Mouse (Mus musculus) cerebellum, postnatal 14 days (tissue): Measurements from ENCODE around the gene Slc17a1.

ENCODE experiments used
- DNase-seq, 2 experiments: peaks; one replicate each; pipeline ENCODE4 v3.0.0; 2021; ENCODE audit warnings: mixed read lengths in 2 of 2

Gene Slc17a1

DNA sequence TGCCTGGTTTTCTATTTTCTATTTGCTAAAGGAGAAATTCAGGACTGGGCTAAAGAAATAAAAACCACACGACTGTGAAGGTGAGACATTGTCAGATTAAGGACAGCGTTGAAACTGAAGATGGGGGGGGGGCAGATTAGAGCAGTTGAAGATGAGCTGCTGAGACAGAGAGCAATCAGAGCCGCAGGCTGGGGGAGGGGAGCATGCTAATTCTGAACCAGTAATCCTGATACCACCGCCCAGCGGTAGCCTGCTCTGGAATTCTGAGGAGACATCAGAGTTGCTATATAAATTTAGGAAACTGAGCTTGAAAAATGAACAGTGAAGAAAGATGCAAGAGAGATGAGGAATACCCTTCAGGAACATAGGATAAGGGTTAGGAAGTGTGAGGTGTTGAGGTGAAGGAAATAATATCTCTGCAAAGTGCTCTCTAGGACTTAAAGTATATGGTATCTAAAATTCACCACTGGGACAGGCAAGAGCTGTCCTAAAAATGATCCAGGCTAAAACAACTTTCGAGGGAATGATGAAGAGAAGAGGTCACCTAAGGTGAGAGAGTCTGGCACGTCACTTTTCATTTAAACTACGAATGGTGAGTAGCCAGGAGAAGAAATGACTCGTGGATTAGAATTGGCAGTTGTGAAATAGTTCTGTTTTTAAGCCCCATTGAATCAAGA, 25.2 kb downstream of the Slc17a1 start:
- DNase-seq = peak; percentile 1 to 11

DNA sequence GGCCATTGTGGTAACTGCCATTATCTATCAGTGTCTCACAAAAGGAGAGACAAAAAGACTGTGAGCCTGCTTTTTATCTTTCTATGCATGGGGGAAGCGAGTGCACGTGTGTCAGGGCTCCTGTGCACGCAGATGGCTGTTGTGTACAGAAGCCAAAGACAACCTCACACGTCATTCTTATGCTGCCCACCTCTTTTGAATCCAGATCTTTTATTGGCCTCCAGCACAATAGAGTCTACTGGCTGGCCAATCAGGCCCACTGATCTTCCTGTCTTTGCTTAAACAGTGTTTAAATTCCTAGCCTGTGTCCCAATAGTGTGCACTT, 25.7 kb downstream of the Slc17a1 start:
- peak in 1 of 2 experiments; percentile 2 for DNase-seq

DNA sequence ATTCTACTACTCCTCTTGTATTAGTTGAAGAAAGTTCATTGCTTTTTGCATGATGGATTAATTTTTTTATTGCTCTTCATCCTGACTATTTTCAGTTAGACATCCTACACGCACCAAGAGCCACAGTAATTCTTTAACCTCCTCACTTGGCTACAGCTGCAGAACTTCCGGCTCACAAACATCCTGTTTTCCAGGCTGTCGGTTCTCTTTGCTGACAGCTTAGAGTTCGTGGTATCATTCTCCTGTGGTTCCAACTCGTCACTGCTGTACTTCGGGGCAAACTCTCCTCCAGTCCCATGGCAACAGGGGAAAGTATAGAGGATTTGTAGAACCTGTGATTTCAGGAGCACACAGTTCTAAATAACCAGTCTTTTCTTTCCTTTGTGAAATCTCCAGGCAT, 30.7 kb downstream of the Slc17a1 start:
- DNase-seq = no peak

DNA sequence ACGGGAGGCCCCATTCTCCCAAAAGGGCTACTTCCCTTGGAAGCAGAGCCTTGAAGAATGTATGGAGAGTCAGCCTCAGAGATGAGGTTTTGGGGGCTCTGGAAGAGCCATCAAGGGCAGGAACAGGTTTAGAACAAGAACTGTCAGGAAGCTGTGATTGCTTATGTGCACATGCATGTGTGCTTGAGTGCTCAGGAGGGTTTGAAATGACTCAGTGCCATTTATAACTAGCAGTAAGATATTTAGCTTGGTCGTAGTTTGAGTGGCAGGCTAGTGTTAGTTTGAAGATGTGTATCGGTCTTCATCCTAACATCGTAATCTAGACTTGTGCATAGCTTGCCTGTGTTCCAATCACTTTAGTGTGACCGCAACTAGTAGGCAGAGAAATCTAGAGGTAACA, 39.4 kb downstream of the Slc17a1 start:
- DNase-seq = no peak

DNA sequence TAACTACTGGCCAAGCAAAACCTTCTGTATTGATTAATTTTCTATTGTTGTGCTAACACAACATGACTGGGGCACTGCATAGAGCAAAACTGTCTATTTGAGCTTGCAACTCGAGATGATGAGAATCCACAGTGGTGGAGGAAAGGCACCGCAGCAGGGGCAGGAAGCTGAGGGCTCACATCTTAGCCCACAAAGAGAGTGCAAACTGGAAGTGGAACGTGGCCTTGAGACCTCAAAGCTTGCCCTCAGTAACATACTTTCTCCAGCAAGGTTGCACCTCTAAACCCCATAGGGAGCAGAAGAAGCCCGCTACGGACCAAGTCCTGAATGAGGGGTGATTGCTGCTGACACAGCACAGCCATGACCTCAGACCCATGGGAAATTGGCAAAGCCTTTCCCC, 42.6 kb downstream of the Slc17a1 start:
- no peak for DNase-seq

DNA sequence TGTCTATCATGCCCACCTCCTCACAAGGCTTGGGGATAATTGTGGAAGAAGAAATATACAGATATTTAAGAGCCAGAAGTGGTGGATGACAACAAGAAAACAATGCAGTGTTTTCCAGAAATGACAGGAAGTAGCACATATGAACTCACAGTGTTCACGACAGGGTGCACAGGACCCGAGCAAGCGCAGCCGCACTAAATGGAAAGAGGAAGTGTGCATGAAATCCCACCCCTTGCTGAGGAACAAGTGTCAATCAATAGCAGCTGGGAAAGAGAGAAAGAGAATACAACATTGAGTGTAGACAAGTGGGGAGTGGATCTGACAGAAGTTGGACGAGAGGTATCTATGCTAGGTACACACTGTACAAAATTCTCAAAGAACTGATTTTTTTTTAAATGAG, 43.8 kb downstream of the Slc17a1 start:
- DNase-seq = no peak

DNA sequence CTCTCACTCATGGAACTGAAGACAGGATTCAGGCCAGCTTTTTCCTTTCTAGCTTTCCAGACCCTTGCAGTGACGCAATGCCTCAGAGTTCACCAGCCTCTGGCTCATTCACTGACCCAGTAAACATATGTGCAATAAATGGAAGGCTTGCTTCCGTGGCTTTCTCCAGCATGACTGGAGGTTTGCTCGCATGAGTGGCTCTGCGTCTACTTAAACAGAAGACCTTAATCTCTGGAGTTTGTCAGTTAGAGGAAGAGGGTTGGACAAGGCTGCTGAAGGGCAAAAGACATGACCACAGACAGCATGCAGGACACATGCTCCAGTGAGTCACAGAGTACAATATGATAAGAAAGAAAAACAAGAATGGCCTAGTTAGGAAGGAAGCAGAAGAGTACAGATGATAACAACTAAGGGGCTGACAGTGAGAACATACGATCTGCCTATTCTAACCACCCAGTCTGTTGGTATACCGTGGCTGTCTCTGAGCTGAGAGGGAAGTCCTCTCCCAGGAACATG, 46.3 kb downstream of the Slc17a1 start:
- DNase-seq = no peak

DNA sequence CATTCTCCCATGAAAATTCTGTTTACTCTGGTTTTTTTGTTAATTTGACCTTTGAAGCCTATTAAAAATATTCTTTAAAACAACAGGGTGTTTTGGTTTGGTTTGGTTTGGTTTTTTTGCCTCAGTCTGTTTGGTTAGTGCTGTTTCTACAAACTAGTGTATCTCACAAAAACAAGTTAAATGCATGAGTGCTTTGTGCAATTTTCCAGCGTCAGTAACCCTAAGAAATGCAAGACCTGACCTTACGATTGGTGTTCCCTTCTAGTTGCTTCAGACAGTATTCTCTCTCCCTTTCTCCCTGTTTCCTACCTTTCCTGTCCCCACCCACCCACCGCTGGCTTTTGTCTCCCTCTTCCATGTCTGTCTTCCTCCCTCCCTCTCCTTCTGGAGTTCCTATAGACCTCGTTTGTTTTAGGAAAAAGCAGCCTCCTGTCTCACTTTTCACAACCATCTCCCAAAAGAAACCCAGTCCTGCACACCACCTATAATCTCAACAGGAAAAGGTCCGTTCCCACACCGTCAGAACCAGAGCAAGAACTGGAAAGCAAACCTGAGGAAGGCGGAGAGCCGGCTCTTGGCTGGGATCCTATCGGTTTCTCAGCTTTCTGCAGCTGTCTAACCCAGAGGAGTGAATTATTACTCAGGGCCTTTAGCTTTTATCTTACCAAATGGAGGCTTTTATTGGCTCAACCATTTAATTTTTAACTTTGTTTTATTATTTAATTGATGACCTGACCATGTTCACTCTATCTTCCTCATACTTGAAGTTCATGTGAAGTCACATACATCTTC, 47.0 kb downstream of the Slc17a1 start, which contains the start of gene Slc17a4:
Gene Slc17a4 (minus strand): TSS at position 634 of the 792 bp plus-strand sequence.
- no peak for DNase-seq

DNA sequence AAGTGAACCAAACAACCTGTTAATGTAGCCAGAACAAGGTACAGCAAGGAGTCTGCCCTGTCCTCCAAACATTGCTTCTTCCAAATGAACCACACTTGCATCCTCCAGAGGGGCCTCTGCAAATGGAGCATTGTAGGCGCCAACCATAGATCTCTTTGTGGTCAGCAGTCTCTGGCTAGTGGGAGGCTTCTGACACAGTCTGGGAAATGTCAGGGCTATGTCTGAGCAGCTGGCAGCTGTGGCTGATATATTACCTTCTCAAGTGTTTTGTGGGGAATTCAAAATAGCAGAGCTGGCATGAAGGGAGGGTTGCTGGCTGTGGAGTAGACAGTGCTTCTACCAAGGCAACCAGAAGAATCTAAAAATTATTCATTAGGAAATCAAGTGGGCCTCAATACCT, 48.6 kb downstream of the Slc17a1 start:
- DNase-seq = no peak

DNA sequence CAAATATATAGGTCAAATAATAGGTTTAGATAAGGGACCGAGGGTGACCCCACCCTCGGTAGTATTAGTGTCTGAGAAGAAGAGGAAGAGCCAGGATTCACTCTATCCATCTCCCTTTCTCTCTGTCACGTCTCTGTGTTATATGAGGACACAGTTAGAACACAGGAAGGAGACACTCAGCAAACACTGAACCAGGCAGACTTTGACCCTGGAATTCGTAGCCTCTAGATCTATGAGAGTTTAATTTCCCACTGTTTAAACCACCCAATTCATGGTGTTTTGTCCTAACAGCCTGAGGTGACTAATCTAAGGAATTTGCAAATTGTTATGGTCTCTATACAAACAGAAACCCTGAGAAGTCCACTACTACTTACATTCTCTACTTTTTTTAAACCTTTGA, 50.1 kb downstream of the Slc17a1 start:
- DNase-seq = no peak

DNA sequence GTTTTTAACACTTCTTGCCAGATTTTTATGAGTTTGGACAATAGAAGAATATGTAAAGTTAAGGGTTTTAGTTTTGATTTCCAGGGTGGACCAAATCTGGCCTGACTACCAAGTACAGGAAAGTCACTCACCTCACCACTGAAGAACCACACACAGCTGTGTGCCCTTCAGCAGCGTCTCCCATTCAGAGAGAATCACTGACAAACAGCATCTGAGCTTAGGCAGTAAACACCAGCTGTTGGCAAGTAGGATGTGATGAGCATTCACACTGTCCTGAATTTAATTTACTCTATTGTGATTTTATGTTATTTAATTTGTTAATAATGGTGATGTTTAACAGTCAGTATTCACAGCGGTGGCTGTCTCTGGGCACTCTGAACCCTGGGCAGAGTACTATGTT, 58.2 kb downstream of the Slc17a1 start:
- no peak for DNase-seq

DNA sequence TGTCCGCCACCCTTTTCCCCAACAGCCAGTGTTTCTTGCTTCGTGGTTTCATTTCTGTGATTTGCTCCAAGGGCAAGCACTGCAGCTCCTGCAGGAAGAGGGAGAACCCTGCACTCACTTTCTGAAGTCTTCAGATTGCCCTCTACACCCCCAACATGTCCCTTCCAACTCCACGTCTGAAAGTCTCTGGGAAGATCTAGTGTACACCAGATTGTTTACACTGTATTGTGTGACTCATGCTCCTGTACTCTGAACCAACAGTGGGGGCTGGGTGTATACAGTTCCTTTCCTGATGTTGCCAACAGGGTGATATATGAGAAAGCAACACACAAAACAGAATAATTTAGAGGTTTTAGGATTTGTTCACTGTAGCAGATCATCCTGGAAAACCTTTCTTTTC, 61.1 kb downstream of the Slc17a1 start:
- no peak for DNase-seq

DNA sequence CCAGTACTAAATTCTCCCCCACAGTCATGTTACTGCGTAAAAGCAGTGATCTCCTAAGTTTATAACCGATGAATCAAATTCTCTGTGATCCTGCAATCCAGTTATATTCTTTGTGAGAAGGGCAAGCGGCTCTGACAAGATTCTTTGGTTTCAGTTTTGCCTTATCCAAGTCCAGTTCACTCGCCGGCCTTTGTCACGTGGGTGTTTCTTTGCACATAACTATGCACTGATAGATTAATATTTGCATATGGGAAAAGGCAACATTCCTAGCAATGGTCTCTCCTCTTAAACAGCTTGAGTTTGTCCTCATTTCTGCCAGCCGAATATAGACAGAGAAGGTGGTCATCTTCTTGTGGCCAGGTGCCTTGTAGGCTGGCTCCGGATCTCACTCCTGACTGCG, 62.9 kb downstream of the Slc17a1 start:
- no peak for DNase-seq

DNA sequence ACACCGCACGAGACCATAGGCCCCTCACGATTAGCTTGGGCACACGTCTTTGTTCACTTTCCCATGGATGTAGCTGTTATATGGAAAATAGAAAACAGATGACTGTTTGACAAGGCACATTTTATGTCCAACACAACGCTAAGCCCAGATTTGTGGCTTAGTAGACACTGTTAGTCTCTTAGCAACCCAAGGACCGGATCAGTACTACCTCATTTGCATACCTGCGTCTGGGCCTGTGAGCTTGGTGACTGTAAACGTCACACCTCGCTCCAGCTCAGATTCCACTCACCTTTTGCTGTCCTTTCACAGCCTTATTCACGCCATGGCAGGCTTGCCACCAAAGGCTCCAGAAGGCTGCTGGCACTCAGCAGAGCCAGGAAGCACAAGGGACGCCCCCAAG, 63.4 kb downstream of the Slc17a1 start:
- no peak for DNase-seq

DNA sequence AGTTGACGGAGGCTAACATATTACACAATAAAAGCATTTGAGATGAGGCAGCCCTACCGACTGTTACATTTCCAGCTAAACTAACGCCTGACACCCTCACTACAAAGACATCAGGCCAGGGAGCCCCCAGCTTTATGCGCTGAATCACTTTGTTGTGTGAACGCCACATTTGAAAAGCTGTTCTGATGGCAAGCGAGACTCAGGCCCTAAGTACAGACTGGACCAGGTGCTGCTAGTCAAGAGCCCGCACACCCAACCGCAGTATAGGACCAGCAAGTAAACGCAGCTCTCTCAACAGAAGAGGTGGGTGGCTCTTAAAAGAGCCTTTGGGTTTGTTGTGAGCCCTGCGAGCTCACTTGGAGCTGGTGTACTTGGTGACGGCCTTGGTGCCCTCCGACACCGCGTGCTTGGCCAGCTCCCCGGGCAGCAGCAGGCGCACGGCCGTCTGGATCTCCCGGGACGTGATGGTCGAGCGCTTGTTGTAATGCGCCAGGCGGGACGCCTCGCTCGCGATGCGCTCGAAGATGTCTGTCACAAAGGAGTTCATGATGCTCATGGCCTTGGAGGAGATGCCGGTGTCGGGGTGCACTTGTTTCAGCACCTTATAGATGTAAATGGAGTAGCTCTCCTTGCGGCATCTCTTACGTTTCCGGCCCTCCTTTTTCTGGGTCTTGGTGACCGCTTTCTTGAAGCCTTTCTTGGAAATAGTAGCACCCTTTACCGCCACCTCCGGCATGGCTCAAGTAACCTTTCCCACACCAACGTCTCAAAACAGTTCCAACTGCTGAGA, 66.1 kb downstream of the Slc17a1 start, which contains the start of gene Hist1h2ba:
Gene Hist1h2ba (minus strand): TSS at position 736 of the 790 bp plus-strand sequence.
- no peak for DNase-seq

DNA sequence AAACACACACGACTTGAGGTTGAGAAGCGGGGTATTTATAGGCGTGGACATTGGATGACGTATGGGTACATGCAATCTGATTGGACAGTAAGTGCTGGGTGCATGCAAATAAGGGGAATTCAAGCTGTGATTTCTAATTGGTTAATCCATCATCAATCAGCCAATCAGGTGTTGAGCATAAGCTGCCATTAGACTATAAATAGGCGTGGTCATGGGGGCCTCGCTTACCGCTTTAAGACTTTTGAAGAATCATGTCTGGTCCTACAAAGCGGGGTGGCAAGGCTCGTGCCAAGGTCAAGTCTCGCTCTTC, 66.6 kb downstream of the Slc17a1 start, which contains the start of gene Hist1h2aa:
Gene Hist1h2aa (plus strand): TSS at position 252 of the 310 bp plus-strand sequence.
- no peak for DNase-seq

DNA sequence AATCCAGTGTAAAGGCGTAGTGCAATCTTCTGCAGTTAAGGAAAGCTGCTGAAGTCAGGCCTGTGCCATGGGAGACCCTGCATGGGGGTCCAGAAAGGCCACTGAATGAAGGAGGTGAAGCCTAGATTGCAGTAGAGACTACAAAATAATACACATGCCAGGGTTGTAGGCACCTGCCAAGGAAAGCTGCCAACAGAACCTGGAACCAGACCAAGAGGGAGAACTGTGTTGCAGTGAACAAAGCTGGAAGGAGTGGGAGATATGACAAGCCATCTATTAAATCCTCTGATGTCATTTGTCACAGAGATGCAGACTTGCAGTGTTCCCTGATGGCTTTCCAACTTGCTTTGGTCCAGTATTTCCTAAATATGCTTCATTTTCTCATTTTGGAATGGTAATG, 71.1 kb downstream of the Slc17a1 start:
- peak; percentile 95 to 97 for DNase-seq

DNA sequence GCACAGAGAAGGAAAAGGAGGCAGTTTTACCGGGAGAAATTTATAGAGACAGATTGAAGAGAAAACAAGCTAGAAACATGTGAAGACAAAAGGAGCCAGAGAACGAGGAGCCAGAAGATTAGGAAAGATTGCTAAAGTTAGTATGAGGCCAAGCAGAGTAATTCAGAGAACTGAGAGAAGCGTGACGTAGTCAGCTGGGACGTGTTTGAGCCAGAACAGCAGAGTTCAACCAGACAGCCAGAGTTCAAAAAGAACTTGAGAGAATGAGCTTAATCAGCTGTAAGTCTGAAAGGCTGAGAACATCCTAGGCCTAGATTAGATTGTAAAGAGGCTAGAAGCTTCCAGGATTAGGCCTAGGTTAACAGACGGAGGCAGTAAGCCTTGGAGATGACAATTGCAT, 72.7 kb downstream of the Slc17a1 start:
- DNase-seq = no peak

DNA sequence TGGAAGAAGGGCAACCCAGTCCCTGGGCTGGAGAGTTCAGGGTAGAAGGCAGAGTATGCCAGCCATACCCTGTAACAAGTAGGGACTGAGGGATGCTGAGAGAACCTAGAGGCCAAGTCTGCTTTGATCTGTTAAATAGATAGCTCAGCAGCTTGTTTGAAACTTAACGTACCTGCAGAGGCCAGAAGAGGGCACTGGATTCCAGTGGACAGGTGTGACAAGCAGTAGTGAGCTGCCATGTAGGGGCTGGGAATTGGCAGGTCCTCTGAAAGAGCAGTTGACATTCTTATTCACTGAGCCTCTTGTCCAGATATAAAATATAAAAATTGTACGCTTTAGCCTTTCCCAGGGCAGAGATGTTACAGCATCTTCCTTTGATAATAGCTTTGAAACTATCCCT, 75.3 kb downstream of the Slc17a1 start:
- peak in 1 of 2 experiments; percentile 6 for DNase-seq
